Mouse (Mus musculus): ENCODE data around the gene Cdkn2d.
A peak's percentile ranks its signal among the peaks of the same experiment; 100 is the strongest.
"Not testable (repeated sequence)": the region's sequence is repeated elsewhere in the genome, so short reads cannot be mapped to it uniquely, and the experiment has no call there.

Gene Cdkn2d

DNA sequence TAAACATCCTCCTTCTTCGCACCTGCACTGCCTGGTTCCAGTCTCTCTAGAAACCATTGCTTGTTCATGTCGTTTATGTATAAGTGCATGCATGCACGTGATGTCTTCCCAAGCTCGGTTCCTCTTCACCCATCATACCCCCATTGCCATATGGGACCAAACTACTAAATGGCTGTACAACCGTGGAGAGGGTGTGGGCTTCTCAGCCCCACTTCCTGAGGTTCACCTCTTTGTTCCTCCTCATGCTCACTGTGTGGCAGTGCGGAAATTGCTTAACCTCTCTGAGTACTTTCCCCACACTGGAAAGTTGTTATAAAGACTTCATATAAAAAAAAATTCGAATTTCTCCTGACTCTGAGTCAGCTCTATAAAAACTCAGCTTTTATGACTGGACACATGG, 25.5 kb upstream of the Cdkn2d start:
- no peak for DNase-seq (ENCODE audit: low spot score in 2 of 2)

- no peak for DNase-seq (ENCODE audit: low spot score in 2 of 2)
These were observed 24.2 kb upstream of the Cdkn2d start for GRCm38 (mm10) chr9:21315421-21315820.

GRCm38 (mm10) chr9:21314367-21315140, 23.3 kb upstream of the Cdkn2d start:
- no peak for DNase-seq (ENCODE audit: low spot score in 2 of 2)

DNA sequence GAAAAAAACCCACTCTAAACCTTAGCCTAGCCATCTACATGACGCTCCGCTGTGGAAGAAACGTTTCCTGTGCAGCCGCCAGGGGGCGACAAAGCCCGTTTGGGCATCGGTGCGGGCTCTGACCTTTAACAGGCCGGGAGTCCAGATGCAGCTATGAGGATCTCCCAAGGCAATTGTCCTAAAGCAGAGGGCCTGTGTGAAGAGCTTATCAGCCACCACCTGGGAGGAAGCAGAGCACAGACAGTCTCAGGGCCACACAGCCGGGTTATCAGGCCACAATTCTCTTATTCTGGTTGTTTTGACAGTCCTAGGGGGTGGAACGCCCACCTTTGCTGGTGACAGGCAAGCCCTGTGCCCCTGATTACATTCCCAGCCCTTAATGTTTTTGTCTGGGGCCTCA, 22.2 kb upstream of the Cdkn2d start:
- DNase-seq (ENCODE audit: low spot score in 2 of 2), result peak; percentile 57 to 74

- DNase-seq (ENCODE audit: low spot score in 2 of 2), result no peak
These were observed 20.9 kb upstream of the Cdkn2d start, which contains the start of gene Ap1m2 for GRCm38 (mm10) chr9:21312134-21312533. TSS of gene Ap1m2 (minus strand) at chr9:21312337.

DNA sequence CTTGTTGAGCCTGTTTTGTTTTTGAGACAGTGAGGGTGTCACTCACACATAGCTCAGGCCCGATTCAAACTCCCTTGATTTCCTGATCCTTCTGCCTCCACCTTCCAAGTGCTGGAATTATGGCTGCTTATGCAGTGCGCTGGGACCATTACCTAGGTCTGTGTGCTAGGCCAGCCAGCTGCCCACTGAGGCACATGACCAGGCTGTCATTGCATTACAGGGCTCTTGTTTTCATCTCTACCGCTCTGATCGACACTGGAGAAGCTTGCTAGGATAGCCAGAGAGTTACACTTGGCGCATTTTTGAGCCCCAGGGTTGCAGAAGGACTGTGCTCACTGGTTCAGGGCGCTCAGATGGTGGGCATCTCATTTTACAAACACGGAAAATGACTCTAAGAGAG, 20.5 kb upstream of the Cdkn2d start:
- no peak for DNase-seq (ENCODE audit: low spot score in 2 of 2)

DNA sequence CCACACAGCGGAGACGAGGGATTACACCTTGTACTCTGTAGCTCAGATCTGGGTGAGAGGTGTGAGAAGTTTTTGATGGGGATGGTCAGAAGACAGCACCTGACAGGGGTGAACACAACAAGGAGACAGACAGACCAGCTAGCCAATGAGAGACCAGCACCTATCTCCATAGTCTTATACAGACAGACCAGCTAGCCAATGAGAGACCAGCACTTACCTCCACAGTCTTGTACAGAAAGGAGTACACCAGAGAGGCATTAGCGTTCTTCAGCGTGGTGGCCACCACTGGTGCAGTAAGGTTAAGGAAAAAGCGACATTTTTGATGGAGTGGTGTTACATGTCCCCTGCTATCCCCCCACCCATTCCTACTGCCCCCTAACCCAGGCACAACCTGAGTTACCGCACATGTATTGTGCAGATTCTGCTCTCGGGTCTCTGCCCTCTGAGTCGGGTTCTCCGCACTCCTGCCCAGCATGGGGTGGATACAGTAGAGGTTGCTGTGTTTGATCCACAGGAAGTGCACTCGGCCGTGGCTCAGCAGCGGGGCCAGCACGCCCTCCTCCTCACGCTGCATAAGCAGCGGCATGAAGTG, 18.0 kb upstream of the Cdkn2d start:
- DNase-seq (ENCODE audit: low spot score in 2 of 2), result no peak

GRCm38 (mm10) chr9:21305065-21305464, 13.9 kb upstream of the Cdkn2d start:
- no peak for DNase-seq (ENCODE audit: low spot score in 2 of 2)

GRCm38 (mm10) chr9:21299014-21299413, 7.8 kb upstream of the Cdkn2d start:
- DNase-seq (ENCODE audit: low spot score in 2 of 2), result no peak

GRCm38 (mm10) chr9:21292271-21292670, 1.1 kb upstream of the Cdkn2d start:
- DNase-seq (ENCODE audit: low spot score in 2 of 2), result no peak

DNA sequence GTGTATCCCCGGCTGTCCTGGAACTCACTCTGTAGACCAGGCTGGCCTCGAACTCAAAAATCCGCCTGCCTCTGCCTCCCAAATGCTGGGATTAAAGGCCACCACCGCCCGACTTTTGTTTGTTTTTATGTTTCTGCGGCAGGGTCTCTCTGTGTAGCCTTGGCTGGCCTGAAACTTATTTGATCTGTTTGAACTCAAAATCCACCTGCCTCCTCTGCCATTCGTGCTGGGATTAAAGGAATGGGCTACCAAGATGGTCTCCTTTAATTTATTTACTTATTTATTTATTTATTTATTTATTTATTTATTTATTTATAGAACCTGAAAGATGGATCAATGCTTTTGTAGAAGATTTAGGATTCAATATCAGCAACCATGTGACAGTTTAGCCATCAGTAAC, 661 bp upstream of the Cdkn2d start:
- DNase-seq (ENCODE audit: low spot score in 2 of 2), result not testable (repeated sequence)

GRCm38 (mm10) chr9:21290589-21290988, 618 bp downstream of the Cdkn2d start:
- DNase-seq (ENCODE audit: low spot score in 2 of 2), result peak in 1 of 2 experiments; percentile 40

DNA sequence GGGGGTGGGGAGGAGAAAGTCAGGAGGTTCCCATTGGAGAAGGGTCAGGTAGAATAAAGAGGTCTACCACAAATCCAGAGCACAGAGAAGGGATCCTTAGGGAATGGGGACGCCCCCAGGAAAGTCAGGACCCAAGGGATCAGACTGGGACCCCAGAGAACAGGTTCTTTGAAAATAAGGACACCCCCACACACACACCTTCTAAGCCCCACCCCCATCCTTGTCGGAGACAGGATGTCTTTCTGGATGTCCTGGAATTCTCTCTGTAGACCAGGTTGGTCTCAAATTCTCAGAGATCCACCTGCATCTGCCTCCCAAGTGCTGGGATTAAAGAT, 1.9 kb downstream of the Cdkn2d start:
- no peak for DNase-seq (ENCODE audit: low spot score in 2 of 2)

GRCm38 (mm10) chr9:21288404-21289336, 2.5 kb downstream of the Cdkn2d start:
- DNase-seq (ENCODE audit: low spot score in 2 of 2), result no peak

DNA sequence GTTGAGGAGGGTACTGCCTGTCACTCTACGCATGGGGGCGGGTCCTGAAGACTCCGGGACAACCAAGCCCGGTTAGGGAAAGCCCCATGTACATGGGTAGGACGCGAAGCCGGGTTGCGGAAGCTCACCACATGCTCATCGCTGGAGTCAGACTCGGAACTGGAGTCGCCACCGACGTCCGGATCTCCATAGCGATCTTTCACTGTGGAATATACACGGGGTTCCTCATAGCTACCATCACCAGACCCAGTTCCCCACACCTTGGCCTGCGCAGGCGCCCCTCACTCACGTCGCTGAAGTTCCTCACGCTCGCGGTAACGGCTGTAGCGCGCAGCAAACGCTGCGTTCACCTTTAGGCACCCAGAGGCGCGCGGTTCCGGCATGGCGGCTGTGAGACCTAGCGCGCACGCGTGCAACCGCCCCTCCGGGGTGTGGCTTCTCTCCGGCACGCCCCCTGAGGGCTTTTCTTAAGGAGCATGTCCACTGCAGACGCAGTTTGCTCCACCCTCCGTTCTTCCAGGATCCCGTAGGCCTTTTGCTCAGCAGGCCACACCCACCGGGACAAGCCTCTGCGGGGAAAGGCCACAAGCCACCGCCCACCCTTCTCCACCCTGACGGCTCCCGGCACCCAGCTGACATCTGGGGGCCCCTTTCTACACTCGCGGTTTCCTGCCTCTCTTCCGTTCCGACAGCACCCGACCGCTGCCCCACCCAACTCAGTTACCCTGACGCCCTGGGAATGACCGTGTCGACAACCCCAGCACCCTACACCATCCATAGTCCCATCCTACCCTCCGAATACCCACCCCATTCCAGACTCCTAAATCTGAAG, 3.4 kb downstream of the Cdkn2d start, which contains the start of gene Kri1:
Gene Kri1 (minus strand): TSS at position 399 of the 832 bp plus-strand sequence.
- peak; percentile 89 to 92 for DNase-seq (ENCODE audit: low spot score in 2 of 2)

DNA sequence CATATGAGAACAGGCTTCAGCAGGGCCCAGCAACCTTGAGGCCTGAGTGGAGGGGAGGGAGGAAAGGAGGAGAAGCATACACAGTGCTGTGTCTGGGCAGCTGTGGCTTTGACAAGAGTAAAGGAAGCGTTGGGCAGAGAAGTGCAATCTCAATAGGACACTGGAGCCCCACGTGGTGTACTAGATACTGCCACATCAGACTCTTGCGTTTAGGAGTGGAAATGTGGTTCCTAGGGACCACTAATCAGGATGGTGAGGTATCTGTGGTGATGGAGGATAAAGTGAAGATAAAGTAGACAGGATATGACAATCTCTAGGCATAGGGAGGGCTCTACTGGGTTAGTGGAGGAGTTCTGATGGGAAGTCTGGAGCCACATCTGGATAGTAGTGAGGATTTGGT, 4.5 kb downstream of the Cdkn2d start:
- no peak for DNase-seq (ENCODE audit: low spot score in 2 of 2)

DNA sequence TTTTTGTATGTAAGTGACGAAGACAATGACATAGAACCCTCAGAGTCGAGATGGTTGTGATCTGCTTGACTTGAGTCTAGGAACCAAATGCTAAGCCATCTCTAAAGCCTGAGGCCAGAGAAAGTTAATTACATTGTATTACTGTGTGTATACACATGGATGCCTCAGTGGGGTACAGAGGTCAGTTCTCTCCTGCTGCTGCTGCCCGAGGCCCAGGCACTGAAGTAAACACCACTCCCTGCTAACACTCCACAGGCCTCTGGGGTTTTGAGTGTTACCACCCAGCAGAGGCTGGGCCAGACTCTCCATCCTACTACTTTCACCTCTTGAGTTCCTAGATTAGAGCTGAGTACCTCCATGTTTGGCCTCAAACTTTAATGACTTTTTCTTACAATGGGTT, 7.2 kb downstream of the Cdkn2d start:
- DNase-seq (ENCODE audit: low spot score in 2 of 2), result no peak

- DNase-seq (ENCODE audit: low spot score in 2 of 2), result no peak
These were observed 7.6 kb downstream of the Cdkn2d start for GRCm38 (mm10) chr9:21283591-21283990.

DNA sequence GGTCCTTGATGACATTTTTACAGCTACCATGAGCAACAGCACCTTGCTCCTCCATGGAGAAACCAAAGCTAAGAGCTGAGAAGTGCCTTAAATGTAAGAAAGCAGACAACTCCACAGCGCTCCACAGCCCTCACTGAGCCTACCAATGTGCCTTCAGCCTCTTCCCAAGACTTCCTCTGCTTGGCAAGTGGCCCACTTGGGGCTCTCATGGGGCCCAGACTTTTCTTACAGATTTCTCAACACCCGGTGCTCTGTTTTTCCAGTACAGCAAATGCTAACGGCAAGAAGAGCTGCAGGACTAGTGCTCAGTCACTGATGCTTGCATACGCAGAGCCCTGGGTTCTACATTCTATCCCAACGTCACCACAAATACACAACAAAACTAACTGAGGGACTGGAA, 13.4 kb downstream of the Cdkn2d start:
- no peak for DNase-seq (ENCODE audit: low spot score in 2 of 2)

DNA sequence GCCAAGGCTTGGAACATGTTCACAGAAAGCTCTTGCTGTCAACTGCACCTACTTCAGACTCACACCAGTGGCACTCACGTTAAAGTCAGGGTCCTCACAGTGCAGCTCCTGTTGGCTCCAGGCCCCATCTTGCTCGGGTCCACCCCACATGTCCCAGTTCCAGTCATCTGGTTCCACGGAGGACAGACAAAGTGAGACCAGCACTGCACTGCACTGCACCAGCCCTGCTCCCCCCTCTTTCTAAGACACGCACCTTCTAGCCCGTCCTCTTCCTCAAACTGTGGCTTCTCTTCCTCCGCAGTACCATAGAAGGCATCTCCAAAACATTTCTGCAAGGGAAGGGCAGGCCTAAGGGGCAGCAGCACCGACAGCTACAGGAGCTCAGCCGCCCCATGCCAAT, 14.9 kb downstream of the Cdkn2d start:
- DNase-seq (ENCODE audit: low spot score in 2 of 2), result no peak

GRCm38 (mm10) chr9:21275727-21276126, 15.5 kb downstream of the Cdkn2d start:
- DNase-seq (ENCODE audit: low spot score in 2 of 2), result no peak
